Mouse (Mus musculus) stomach, embryonic 14.5 days (tissue): ENCODE data around the gene Scamp1. TPM values are rescaled to one million over a fixed set of nuclear protein-coding genes. Genes with fewer than 3 reads are reported as not detected.

ENCODE experiments used
- ATAC-seq: fragments of 200-750 bp; cut with Nextera tagmentation; 2 replicates; pipeline ENCODE4 v1.8.0; 2017; ENCODE audit warnings: low read depth, moderate TSS enrichment; ENCODE audit not compliant: insufficient number of reproducible peaks, insufficient read depth, low FRiP score
- H3K27ac ChIP-seq: fragments of 300-500 bp; sonication (generic); 2 replicates; pipeline ENCODE4 v1.5.1; 2014; ENCODE audit warnings: mild to moderate bottlenecking, low read length, moderate library complexity, mixed read lengths
- H3K27me3 ChIP-seq: fragments of 300-500 bp; sonication (generic); 2 replicates; pipeline ENCODE4 v1.6.1; 2014; ENCODE audit warnings: low read length, control low read depth, mixed read lengths; ENCODE audit not compliant: control insufficient read depth, insufficient read depth
- H3K36me3 ChIP-seq: fragments of 300-500 bp; sonication (generic); 2 replicates; pipeline ENCODE4 v1.6.1; 2014; ENCODE audit warnings: mild to moderate bottlenecking, control low read depth, low read length, moderate library complexity, mixed read lengths; ENCODE audit not compliant: control insufficient read depth, insufficient read depth
- H3K4me1 ChIP-seq: fragments of 300-500 bp; sonication (generic); 2 replicates; pipeline ENCODE4 v1.6.1; 2014; ENCODE audit warnings: low read length, control low read depth, mixed read lengths; ENCODE audit not compliant: control insufficient read depth, insufficient read depth
- H3K4me2 ChIP-seq: fragments of 300-500 bp; sonication (generic); replicated peaks from 2 replicates; pipeline ENCODE4 v1.6.1; 2014; ENCODE audit warnings: low read depth, low read length, control low read depth
- H3K4me3 ChIP-seq: fragments of 300-500 bp; sonication (generic); 2 replicates; pipeline ENCODE4 v1.5.1; 2014; ENCODE audit warnings: low read depth, low read length, control low read depth
- H3K9ac ChIP-seq: fragments of 300-500 bp; sonication (generic); replicated peaks from 2 replicates; pipeline ENCODE4 v1.6.1; 2014; ENCODE audit warnings: low read depth, mild to moderate bottlenecking, control low read depth, low read length, moderate library complexity, mixed read lengths
- H3K9me3 ChIP-seq: fragments of 300-500 bp; sonication (generic); 2 replicates; pipeline ENCODE4 v1.6.1; 2016; ENCODE audit warnings: low read depth, low read length, control low read depth; ENCODE audit not compliant: control insufficient read depth
- WGBS: fragments of 180-500 bp; shearing (Covaris S2); extraction: QIAGEN DNeasy Blood & Tissue Kit; methylation state at CpG from one replicate; pipeline ENCODE4 v1.1.7; 2014; 5-methylcytosine and 5-hydroxymethylcytosine counted together
- polyA plus RNA-seq: library from polyadenylated mRNA; unstranded; fragments of >200 nt; fragmentation: Nextera tagmentation; extraction: Ambion mirVana; gene quantifications from 2 replicates; pipeline ENCODE4 v1.2.1, GENCODE M21; 2014

Scamp1 gene
- polyA plus RNA-seq, 1 experiment from 2014 or later: 36.5 TPM

- Histone ChIP-seq H3K4me1 (no peaks in the 10 kb centered on the region), H3K9me3 (0 out of 2 replicates have a peak, but pooled peaks cover 3% of the 10 kb centered on the region), H3K27me3 (no peaks in the 10 kb centered on the region), H3K4me2 (no peak overlapping the region), H3K36me3 (no peaks in the 10 kb centered on the region; the same call in none of the 2 replicates), H3K4me3 (no peak overlapping the region), H3K9ac (no peak overlapping the region), H3K27ac (no peak overlapping the region)
- ATAC-seq: no peak
Measured at GRCm38 (mm10) chr13:94208892-94209291, 76.8 kb downstream of the Scamp1 start.

DNA sequence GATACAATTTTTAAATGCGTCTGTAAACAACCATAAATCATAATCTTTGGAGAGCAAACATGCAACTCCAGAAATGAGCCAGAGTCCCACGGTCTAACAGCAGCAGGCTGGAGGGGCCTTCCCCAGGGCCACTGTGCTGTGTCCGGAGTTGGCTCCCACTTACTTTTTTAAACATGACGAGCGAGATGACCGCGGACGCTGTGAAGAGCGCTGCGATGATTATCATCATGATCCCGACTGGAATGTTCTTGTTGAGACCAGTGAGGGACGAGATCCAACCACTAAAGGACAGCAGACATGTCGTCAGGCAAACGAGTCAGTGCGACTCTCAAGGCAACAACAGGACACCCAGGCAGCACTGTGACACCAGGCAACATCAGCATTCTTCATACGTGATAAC, 77.7 kb downstream of the Scamp1 start:
- no peaks in the 10 kb centered on the region; the same call in none of the 2 replicates for H3K36me3 ChIP-seq
- WGBS: 94% methylated on average over 16 of the region's 16 CpGs
- H3K9ac ChIP-seq: no peak overlapping the region
- no peaks in the 10 kb centered on the region for H3K4me1 ChIP-seq
- H3K4me2 ChIP-seq: no peak overlapping the region
- no peak for ATAC-seq
- H3K4me3 ChIP-seq: no peak overlapping the region
- no peaks in the 10 kb centered on the region for H3K27me3 ChIP-seq
- H3K9me3 ChIP-seq: 0 out of 2 replicates have a peak, but pooled peaks cover 3% of the 10 kb centered on the region
- H3K27ac ChIP-seq: no peak overlapping the region

- no peak overlapping the region for H3K4me2 ChIP-seq
- H3K4me1 ChIP-seq: no peaks in the 10 kb centered on the region
- 0 out of 2 replicates have a peak, but pooled peaks cover 3% of the 10 kb centered on the region for H3K9me3 ChIP-seq
- no peak overlapping the region for H3K4me3 ChIP-seq
- H3K9ac ChIP-seq: no peak overlapping the region
- H3K27ac ChIP-seq: no peak overlapping the region
- H3K36me3 ChIP-seq: no peaks in the 10 kb centered on the region; the same call in none of the 2 replicates
- ATAC-seq: no peak
- H3K27me3 ChIP-seq: no peaks in the 10 kb centered on the region
- 14% methylated on average over 6 of the region's 6 CpGs for WGBS
Measured at GRCm38 (mm10) chr13:94205234-94205633, 80.4 kb downstream of the Scamp1 start.

DNA sequence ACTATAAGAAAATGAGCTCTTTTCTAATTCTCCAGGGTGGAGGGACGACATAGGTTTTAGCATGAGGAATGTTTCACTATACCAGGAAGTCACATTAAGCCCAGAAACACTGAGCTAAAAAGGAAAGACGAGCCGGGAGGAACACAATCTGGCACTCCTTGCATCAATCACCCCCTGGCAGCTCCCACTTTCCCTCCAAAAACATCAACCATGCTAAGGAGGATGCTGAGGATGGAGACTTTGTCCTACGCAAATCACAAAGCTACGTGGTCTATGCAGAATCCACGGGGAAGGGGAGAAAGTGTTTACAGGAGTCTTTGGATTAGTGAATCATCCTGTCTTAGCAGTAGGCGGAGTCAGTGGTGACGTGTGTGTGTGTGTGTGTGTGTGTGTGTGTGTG, 85.8 kb downstream of the Scamp1 start:
- 34% methylated on average over 8 of the region's 8 CpGs for WGBS
- no peak overlapping the region for H3K27ac ChIP-seq
- no peak for ATAC-seq
- H3K27me3 ChIP-seq: no peaks in the 10 kb centered on the region
- no peak overlapping the region for H3K4me2 ChIP-seq
- no peaks in the 10 kb centered on the region for H3K9me3 ChIP-seq
- no peaks in the 10 kb centered on the region; the same call in 1 of the 2 replicates for H3K36me3 ChIP-seq
- no peak overlapping the region for H3K9ac ChIP-seq
- H3K4me1 ChIP-seq: 0 out of 2 replicates have a peak, but pooled peaks cover 3% of the 10 kb centered on the region
- H3K4me3 ChIP-seq: no peak overlapping the region

DNA sequence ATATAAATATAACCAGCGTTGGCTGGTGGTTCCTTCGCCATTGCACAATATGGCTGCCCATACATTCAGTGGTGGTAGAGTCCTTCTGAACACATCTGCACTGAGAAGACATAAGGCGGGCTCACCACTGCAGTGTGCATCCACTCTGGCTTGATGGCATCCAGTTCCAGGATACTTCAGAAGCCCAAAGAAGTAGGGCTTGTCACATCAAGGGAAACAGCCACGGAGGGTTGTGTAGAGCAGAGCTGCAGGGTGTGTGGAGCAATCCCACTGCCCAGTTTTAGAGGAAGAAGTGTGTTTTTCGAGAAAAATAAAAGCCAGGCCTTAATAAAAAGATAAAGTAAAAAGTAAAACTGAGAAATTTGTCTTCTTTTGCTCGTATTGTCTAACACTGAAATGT, 87.0 kb downstream of the Scamp1 start:
- H3K4me3 ChIP-seq: no peak overlapping the region
- H3K4me1 ChIP-seq: 0 out of 2 replicates have a peak, but pooled peaks cover 3% of the 10 kb centered on the region
- ATAC-seq: no peak
- 85% methylated on average over 6 of the region's 6 CpGs for WGBS
- H3K9me3 ChIP-seq: no peaks in the 10 kb centered on the region
- H3K27me3 ChIP-seq: no peaks in the 10 kb centered on the region
- no peak overlapping the region for H3K27ac ChIP-seq
- H3K9ac ChIP-seq: no peak overlapping the region
- H3K36me3 ChIP-seq: no peaks in the 10 kb centered on the region
- no peak overlapping the region for H3K4me2 ChIP-seq

DNA sequence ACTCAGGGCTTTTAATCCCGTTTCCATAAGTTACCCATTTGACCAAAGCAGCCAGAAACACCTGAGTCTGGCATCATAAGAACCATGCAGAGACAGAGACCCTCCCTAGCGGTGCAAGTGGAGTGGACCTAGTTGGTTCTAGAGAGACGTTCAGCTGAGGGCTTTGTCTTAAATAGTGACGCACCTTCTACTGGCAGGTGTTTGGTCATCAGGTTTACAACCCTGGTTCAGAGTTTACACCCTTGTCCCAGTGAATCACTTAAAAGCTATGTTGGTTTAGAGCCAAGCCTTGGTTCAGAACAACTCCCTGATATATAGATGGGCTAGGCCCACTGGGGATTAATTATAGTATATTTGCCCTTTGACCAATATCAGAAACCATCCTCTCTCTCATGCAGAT, 92.4 kb downstream of the Scamp1 start:
- Histone ChIP-seq H3K9ac (no peak overlapping the region), H3K27ac (no peak overlapping the region), H3K36me3 (no peaks in the 10 kb centered on the region), H3K4me1 (no peaks in the 10 kb centered on the region), H3K27me3 (no peaks in the 10 kb centered on the region), H3K4me3 (no peak overlapping the region), H3K9me3 (no peaks in the 10 kb centered on the region), H3K4me2 (no peak overlapping the region)
- no peak for ATAC-seq
- 79% methylated on average over 4 of the region's 4 CpGs for WGBS

GRCm38 (mm10) chr13:94190386-94190785, 95.3 kb downstream of the Scamp1 start:
- WGBS: 86% methylated on average over 1 of the region's 1 CpGs
- H3K27ac ChIP-seq: no peak overlapping the region
- no peak overlapping the region for H3K9ac ChIP-seq
- no peak for ATAC-seq
- H3K4me2 ChIP-seq: no peak overlapping the region
- no peaks in the 10 kb centered on the region for H3K36me3 ChIP-seq
- no peaks in the 10 kb centered on the region for H3K27me3 ChIP-seq
- H3K9me3 ChIP-seq: no peaks in the 10 kb centered on the region
- no peak overlapping the region for H3K4me3 ChIP-seq
- no peaks in the 10 kb centered on the region for H3K4me1 ChIP-seq

DNA sequence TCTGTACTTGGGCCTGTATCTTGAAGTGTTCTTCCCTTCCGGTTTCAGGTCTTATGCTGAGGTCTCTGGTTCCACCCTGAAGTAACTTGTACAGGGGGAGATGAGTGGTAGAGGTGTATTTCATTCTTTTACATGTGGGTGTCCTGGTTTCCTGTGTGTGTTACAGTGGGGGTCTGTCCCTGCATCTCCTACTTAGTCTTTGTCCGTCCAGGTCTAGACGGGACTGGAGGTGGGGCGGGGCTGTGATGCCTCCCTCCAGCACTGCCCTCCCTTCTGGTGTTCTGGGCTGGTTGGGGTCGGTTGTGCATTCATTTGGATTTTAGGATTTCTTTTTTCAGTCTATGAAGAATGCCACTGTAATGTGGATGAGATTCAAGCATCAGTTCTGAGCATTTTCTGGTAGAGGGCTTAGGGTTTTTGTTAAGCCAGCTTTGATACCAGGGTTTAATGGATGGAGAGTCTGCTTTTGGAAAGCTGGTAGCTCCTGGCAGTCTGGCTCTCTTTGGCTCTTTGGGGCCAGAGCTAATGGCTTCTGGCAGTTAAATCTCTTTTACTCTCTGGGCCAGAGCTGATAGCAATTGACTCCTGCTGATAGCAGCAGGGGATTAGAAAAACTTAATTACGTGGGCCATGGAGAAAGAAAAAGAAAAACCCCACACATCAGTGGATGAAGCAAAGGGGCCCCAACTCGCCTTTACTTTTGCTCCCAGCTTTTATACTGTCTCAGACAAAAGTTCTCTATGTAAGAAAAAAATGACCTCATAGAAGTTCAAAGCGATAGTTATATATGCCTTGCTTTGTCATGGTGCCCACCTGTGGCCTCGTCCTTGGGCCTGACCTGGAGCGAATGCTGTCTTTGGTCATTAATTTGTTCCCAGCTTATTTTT, 97.2 kb downstream of the Scamp1 start:
- Histone ChIP-seq H3K4me3 (no peak overlapping the region), H3K9me3 (no peaks in the 10 kb centered on the region), H3K36me3 (no peaks in the 10 kb centered on the region), H3K27me3 (no peaks in the 10 kb centered on the region), H3K9ac (no peak overlapping the region), H3K27ac (no peak overlapping the region), H3K4me1 (no peaks in the 10 kb centered on the region), H3K4me2 (no peak overlapping the region)
- no peak; the same call in 1 of the 2 replicates for ATAC-seq
- WGBS: 65% methylated on average over 10 of the region's 10 CpGs
